Mouse (Mus musculus) forebrain, embryonic 11.5 days (tissue): Measurements from ENCODE around the gene Fhad1. TPM values are rescaled to one million over a fixed set of nuclear protein-coding genes. Genes with fewer than 3 reads are reported as not detected.

Source experiments
- ATAC-seq: fragments of 200-750 bp; cut with Nextera tagmentation; replicated peaks from 2 replicates; pipeline ENCODE4 v1.8.0; 2017; ENCODE audit warnings: moderate TSS enrichment; ENCODE audit not compliant: low FRiP score
- DNase-seq: peaks from one replicate; pipeline ENCODE4 v3.0.0-alpha.2; 2017; ENCODE audit warnings: low spot score
- H3K27ac ChIP-seq: fragments of 300-500 bp; sonication (generic); 2 replicates; pipeline ENCODE4 v1.5.1; 2014; ENCODE audit warnings: low read depth, low read length
- H3K27me3 ChIP-seq: fragments of 300-500 bp; sonication (generic); 2 replicates; pipeline ENCODE4 v1.6.1; 2014; ENCODE audit warnings: mild to moderate bottlenecking, low read length, mixed read lengths; ENCODE audit not compliant: control insufficient read depth, insufficient read depth
- H3K36me3 ChIP-seq: fragments of 300-500 bp; sonication (generic); 2 replicates; pipeline ENCODE4 v1.6.1; 2014; ENCODE audit warnings: mild to moderate bottlenecking, low read length, moderate library complexity, mixed read lengths; ENCODE audit not compliant: control insufficient read depth, insufficient read depth
- H3K4me1 ChIP-seq: fragments of 300-500 bp; sonication (generic); replicated peaks from 2 replicates; pipeline ENCODE4 v1.6.1; 2014; ENCODE audit warnings: low read length, mixed read lengths; ENCODE audit not compliant: control insufficient read depth, insufficient read depth
- H3K4me2 ChIP-seq: fragments of 300-500 bp; sonication (generic); 2 replicates; pipeline ENCODE4 v1.6.1; 2014; ENCODE audit warnings: low read depth, mild to moderate bottlenecking, low read length, moderate library complexity, mixed read lengths; ENCODE audit not compliant: severe bottlenecking
- H3K4me3 ChIP-seq: fragments of 300-500 bp; sonication (generic); 2 replicates; pipeline ENCODE4 v1.5.1; 2014; ENCODE audit warnings: low read depth, low read length
- H3K9ac ChIP-seq: fragments of 300-500 bp; sonication (generic); 2 replicates; pipeline ENCODE4 v1.6.1; 2014; ENCODE audit warnings: low read length
- H3K9me3 ChIP-seq: fragments of 300-500 bp; sonication (generic); 2 replicates; pipeline ENCODE4 v1.6.1; 2016; ENCODE audit warnings: low read length, mixed read lengths; ENCODE audit not compliant: control insufficient read depth
- WGBS: fragments of 180-500 bp; shearing (Covaris S2); extraction: QIAGEN DNeasy Blood & Tissue Kit; methylation state at CpG from one replicate; pipeline ENCODE4 v1.1.7; 2014; 5-methylcytosine and 5-hydroxymethylcytosine counted together
- polyA plus RNA-seq: library from polyadenylated mRNA; unstranded; fragments of >200 nt; fragmentation: Nextera tagmentation; extraction: Ambion mirVana; gene quantifications from 2 replicates; pipeline ENCODE4 v1.2.1, GENCODE M21; 2014

The Fhad1 gene
- polyA plus RNA-seq, 1 experiment from 2014 or later, result 0.57 TPM

- Histone ChIP-seq H3K27ac (no peak overlapping the region), H3K36me3 (no peaks in the 10 kb centered on the region), H3K4me1 (no peaks in the 10 kb centered on the region), H3K4me2 (no peak overlapping the region), H3K9ac (no peak overlapping the region), H3K27me3 (no peaks in the 10 kb centered on the region), H3K4me3 (no peak overlapping the region), H3K9me3 (no peaks in the 10 kb centered on the region)
- DNase-seq (no peak), ATAC-seq (no peak)
- 92% methylated on average over 5 of the region's 5 CpGs for WGBS
These were observed 32.1 kb upstream of the Fhad1 start for GRCm38 (mm10) chr4:142047005-142047404.

GRCm38 (mm10) chr4:142046496-142046895 is 31.6 kb upstream of the Fhad1 start:
- ATAC-seq, result no peak
- no peak overlapping the region for H3K9ac ChIP-seq
- no peak for DNase-seq
- no peak overlapping the region for H3K4me2 ChIP-seq
- H3K4me3 ChIP-seq, result no peak overlapping the region
- no peaks in the 10 kb centered on the region for H3K27me3 ChIP-seq
- H3K27ac ChIP-seq, result no peak overlapping the region
- no peaks in the 10 kb centered on the region for H3K4me1 ChIP-seq
- H3K9me3 ChIP-seq, result no peaks in the 10 kb centered on the region
- H3K36me3 ChIP-seq, result no peaks in the 10 kb centered on the region
- WGBS, result 88% methylated on average over 7 of the region's 7 CpGs

GRCm38 (mm10) chr4:142045595-142046163 is 30.8 kb upstream of the Fhad1 start:
- H3K4me2 ChIP-seq, result no peak overlapping the region
- WGBS, result 89% methylated on average over 14 of the region's 14 CpGs
- no peak for ATAC-seq
- no peaks in the 10 kb centered on the region for H3K4me1 ChIP-seq
- no peak overlapping the region for H3K4me3 ChIP-seq
- no peaks in the 10 kb centered on the region for H3K27me3 ChIP-seq
- no peak overlapping the region for H3K9ac ChIP-seq
- no peak overlapping the region for H3K27ac ChIP-seq
- no peaks in the 10 kb centered on the region for H3K9me3 ChIP-seq
- DNase-seq, result no peak
- H3K36me3 ChIP-seq, result no peaks in the 10 kb centered on the region

GRCm38 (mm10) chr4:142044452-142044851 is 29.6 kb upstream of the Fhad1 start:
- 75% methylated on average over 12 of the region's 12 CpGs for WGBS
- ATAC-seq (no peak), DNase-seq (no peak)
- no peak overlapping the region for H3K4me3 ChIP-seq
- H3K9me3 ChIP-seq, result no peaks in the 10 kb centered on the region
- no peak overlapping the region for H3K27ac ChIP-seq
- no peaks in the 10 kb centered on the region for H3K27me3 ChIP-seq
- no peaks in the 10 kb centered on the region for H3K4me1 ChIP-seq
- H3K4me2 ChIP-seq, result no peak overlapping the region
- no peak overlapping the region for H3K9ac ChIP-seq
- no peaks in the 10 kb centered on the region for H3K36me3 ChIP-seq

- no peak for DNase-seq
- no peak overlapping the region for H3K4me3 ChIP-seq
- H3K27me3 ChIP-seq, result no peaks in the 10 kb centered on the region
- WGBS, result 93% methylated on average over 9 of the region's 9 CpGs
- ATAC-seq, result no peak
- H3K4me2 ChIP-seq, result no peak overlapping the region
- no peaks in the 10 kb centered on the region for H3K36me3 ChIP-seq
- H3K9ac ChIP-seq, result no peak overlapping the region
- H3K27ac ChIP-seq, result no peak overlapping the region
- H3K4me1 ChIP-seq, result no peaks in the 10 kb centered on the region
- H3K9me3 ChIP-seq, result no peaks in the 10 kb centered on the region
These were observed 24.9 kb upstream of the Fhad1 start for GRCm38 (mm10) chr4:142039662-142040353.

GRCm38 (mm10) chr4:142037897-142038296 is 23.0 kb upstream of the Fhad1 start:
- ATAC-seq, result no peak
- no peak overlapping the region for H3K4me3 ChIP-seq
- no peak overlapping the region for H3K9ac ChIP-seq
- DNase-seq, result no peak
- no peaks in the 10 kb centered on the region for H3K9me3 ChIP-seq
- no peaks in the 10 kb centered on the region for H3K27me3 ChIP-seq
- WGBS, result 75% methylated on average over 4 of the region's 4 CpGs
- no peaks in the 10 kb centered on the region for H3K36me3 ChIP-seq
- no peak overlapping the region for H3K4me2 ChIP-seq
- H3K27ac ChIP-seq, result no peak overlapping the region
- no peaks in the 10 kb centered on the region for H3K4me1 ChIP-seq

GRCm38 (mm10) chr4:142028533-142028932 is 13.7 kb upstream of the Fhad1 start:
- Histone ChIP-seq H3K4me3 (no peak overlapping the region), H3K27me3 (no peaks in the 10 kb centered on the region), H3K9ac (no peak overlapping the region), H3K9me3 (no peaks in the 10 kb centered on the region), H3K4me1 (no peaks in the 10 kb centered on the region), H3K27ac (no peak overlapping the region), H3K4me2 (no peak overlapping the region), H3K36me3 (no peaks in the 10 kb centered on the region)
- 93% methylated on average over 13 of the region's 13 CpGs for WGBS
- DNase-seq, result no peak
- no peak for ATAC-seq

GRCm38 (mm10) chr4:142026965-142027364 is 12.1 kb upstream of the Fhad1 start:
- Histone ChIP-seq H3K9ac (no peak overlapping the region), H3K27ac (no peak overlapping the region), H3K27me3 (no peaks in the 10 kb centered on the region), H3K4me3 (no peak overlapping the region), H3K4me2 (no peak overlapping the region), H3K4me1 (no peaks in the 10 kb centered on the region), H3K9me3 (no peaks in the 10 kb centered on the region), H3K36me3 (no peaks in the 10 kb centered on the region)
- ATAC-seq (no peak), DNase-seq (no peak)
- WGBS, result 91% methylated on average over 2 of the region's 2 CpGs

GRCm38 (mm10) chr4:142024536-142024935 is 9.7 kb upstream of the Fhad1 start:
- H3K4me2 ChIP-seq, result no peak overlapping the region
- DNase-seq (no peak), ATAC-seq (no peak)
- no peaks in the 10 kb centered on the region for H3K36me3 ChIP-seq
- no peaks in the 10 kb centered on the region for H3K27me3 ChIP-seq
- H3K9me3 ChIP-seq, result no peaks in the 10 kb centered on the region
- H3K4me3 ChIP-seq, result no peak overlapping the region
- H3K9ac ChIP-seq, result no peak overlapping the region
- no peaks in the 10 kb centered on the region for H3K4me1 ChIP-seq
- H3K27ac ChIP-seq, result no peak overlapping the region
- WGBS, result 97% methylated on average over 2 of the region's 2 CpGs
